In the genomic region with DNA sequence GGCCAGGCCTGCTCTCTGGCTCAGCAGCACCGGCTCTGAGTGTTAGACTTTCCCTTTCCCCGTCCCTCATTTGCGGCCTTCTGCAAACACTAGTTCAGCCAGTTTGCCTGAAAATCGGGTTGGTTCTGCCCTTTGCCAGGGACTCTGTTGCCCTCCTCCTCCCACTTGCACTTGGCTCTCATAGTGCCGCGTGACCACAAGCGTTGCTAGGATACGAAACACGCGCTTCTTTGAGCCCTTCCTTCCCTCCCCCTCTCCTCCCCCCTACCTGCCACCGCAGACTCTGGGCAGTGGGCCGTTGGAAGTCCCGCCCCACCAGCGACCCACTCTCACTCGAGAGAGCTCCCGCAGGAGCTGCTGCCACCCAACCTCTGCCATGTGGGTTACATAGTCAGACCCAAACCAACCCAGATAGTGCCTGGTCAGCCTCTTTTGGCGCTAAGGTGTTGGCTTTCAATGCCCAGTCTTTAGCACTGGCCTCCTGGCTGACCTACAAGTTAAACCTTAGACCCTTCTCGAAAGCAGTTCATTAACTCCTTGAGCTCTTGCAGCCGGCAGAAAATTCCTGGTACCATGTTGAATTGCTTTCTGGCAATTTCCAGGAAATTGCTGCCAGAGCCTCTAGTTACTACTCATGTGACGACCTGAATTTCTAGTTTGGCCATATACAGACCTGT, we compare ENCODE assay signal across 8 mouse cellular contexts. TPM values are rescaled to one million over a fixed set of nuclear protein-coding genes. Genes with fewer than 3 reads are reported as not detected.
A peak's percentile ranks its signal among the peaks of the same experiment; 100 is the strongest.
DNase-seq lines count a peak whose midpoint lies in the region; ATAC-seq and TF ChIP-seq lines count a peak whose summit lies in the region.

No protein-coding gene starts in this region.

- H3K27ac ChIP-seq in intestine, postnatal 0 days (ENCODE audit: low read depth, low read length) = peak overlapping the region; percentile 50; the same call in 1 of the 2 replicates

- TF ChIP-seq CTCF in intestine, postnatal 0 days (IDR thresholded peaks at IDR 0.05; ENCODE audit: low read depth) = no peak

- H3K4me2 ChIP-seq in intestine, postnatal 0 days (replicated peaks; ENCODE audit: low read depth) = peak overlapping the region; percentile 62

- no peak overlapping the region for H3K9ac ChIP-seq in intestine, postnatal 0 days (ENCODE audit: low read depth, low read length)

- no peaks in the 10 kb centered on the region for H3K36me3 ChIP-seq in intestine, postnatal 0 days (ENCODE audit: control insufficient read depth, insufficient read depth)

- DNase-seq in adrenal gland, adult 18-20 months (ENCODE audit: low spot score in 2 of 2) = peak; percentile 36 to 38
- peak; percentile 83 for DNase-seq in embryo, embryonic 11 days
- peak; percentile 47 to 55 for DNase-seq in heart, adult 18-20 months
- DNase-seq in left cerebral cortex, postnatal 4 days = peak; percentile 53
- DNase-seq in right cerebral cortex, postnatal 10 days (ENCODE audit: low spot score in 2 of 2) = peak; percentile 65 to 71
- no peak for DNase-seq in spleen, postnatal 14 days (ENCODE audit: low spot score in 2 of 2)

- peak overlapping the region; percentile 29 for H3K4me3 ChIP-seq in intestine, postnatal 0 days (ENCODE audit: low read depth, low read length)

- H3K4me1 ChIP-seq in intestine, postnatal 0 days (replicated peaks; ENCODE audit: control insufficient read depth, insufficient read depth, low read length) = no peaks in the 10 kb centered on the region

- intact Hi-C loops in left cerebral cortex, postnatal 4 days (cut with DNase I) = no loop called here

- peak; percentile 87 for ATAC-seq in intestine, postnatal 0 days
- peak; percentile 60 for ATAC-seq in megakaryocyte-erythroid progenitor cell, adult 5-6 weeks (replicated peaks; ENCODE audit: low FRiP score, low TSS enrichment, poor library complexity, severe bottlenecking)

- no peaks in the 10 kb centered on the region for H3K27me3 ChIP-seq in intestine, postnatal 0 days (replicated peaks; ENCODE audit: control insufficient read depth, insufficient read depth, low read length)

- H3K9me3 ChIP-seq in intestine, postnatal 0 days (ENCODE audit: control insufficient read depth) = no peaks in the 10 kb centered on the region

- 11% methylated on average over 20 of the region's 20 CpGs for WGBS in intestine, postnatal 0 days

RNA-seq across cellular contexts. Expression of gene Galm, which starts 31.1 kb away (rescaled TPM):
- 10 to 100 TPM; 17.7 to 22.6 TPM for total RNA-seq in adrenal gland, adult 18-20 months (2021)
- total RNA-seq in heart, adult 18-20 months (2021) = 10 to 100 TPM; 20.0 to 20.8 TPM
- 73.5 and 86.6 TPM in 2 replicates for polyA plus RNA-seq in intestine, postnatal 0 days (2015; fragmentation: Nextera tagmentation; extraction: Ambion mirVana)
- total RNA-seq in left cerebral cortex, postnatal 4 days (2021) = 1 to 10 TPM; 1.2 to 1.5 TPM
- 2.3 and 3.9 TPM in 2 replicates for total RNA-seq in megakaryocyte-erythroid progenitor cell, adult 5-6 weeks (2014; fragmentation: Nextera tagmentation)
- total RNA-seq in megakaryocyte-erythroid progenitor cell, adult 5-6 weeks (2017) = 3.0 and 4.2 TPM in 2 replicates

RNA-seq across cellular contexts. Expression of gene Hnrnpll, which starts 34.0 kb away (rescaled TPM):
- total RNA-seq in adrenal gland, adult 18-20 months (2021) = 10 to 100 TPM; 36.3 to 48.5 TPM
- total RNA-seq in heart, adult 18-20 months (2021) = 10 to 100 TPM; 22.9 TPM
- 21.9 and 22.1 TPM in 2 replicates for polyA plus RNA-seq in intestine, postnatal 0 days (2015; fragmentation: Nextera tagmentation; extraction: Ambion mirVana)
- 10 to 100 TPM; 86.5 to 92.9 TPM for total RNA-seq in left cerebral cortex, postnatal 4 days (2021)
- total RNA-seq in megakaryocyte-erythroid progenitor cell, adult 5-6 weeks (2014; fragmentation: Nextera tagmentation) = 79.4 and 80.8 TPM in 2 replicates
- 63.8 and 72.3 TPM in 2 replicates for total RNA-seq in megakaryocyte-erythroid progenitor cell, adult 5-6 weeks (2017)

Comparison
In these comparisons a context has a peak if more than half of its experiments do, and no peak if none do; other contexts are left out.
1. DNase-seq: peak in adrenal gland, adult 18-20 months (2 of 2), embryo, embryonic 11 days (single experiment), heart, adult 18-20 months (2 of 2), left cerebral cortex, postnatal 4 days (single experiment) and right cerebral cortex, postnatal 10 days (2 of 2); none in spleen, postnatal 14 days (0 of 2).